Mouse (Mus musculus) urinary bladder, adult 18-20 months (tissue): ENCODE measurements at regions not wholly inside any gene's neighbourhood (a gene's known extent, or its start where the extent isn't known, plus 50 kb on each side); places are given as distances from the start of the nearest gene placed in this dataset.
A peak's percentile ranks its signal among the peaks of the same experiment; 100 is the strongest.

Source experiments
- DNase-seq, 2 experiments: peaks; one replicate each; pipeline ENCODE4 v3.0.0; 2022; ENCODE audit warnings: low spot score in 2 of 2, mixed read lengths in 2 of 2

DNA sequence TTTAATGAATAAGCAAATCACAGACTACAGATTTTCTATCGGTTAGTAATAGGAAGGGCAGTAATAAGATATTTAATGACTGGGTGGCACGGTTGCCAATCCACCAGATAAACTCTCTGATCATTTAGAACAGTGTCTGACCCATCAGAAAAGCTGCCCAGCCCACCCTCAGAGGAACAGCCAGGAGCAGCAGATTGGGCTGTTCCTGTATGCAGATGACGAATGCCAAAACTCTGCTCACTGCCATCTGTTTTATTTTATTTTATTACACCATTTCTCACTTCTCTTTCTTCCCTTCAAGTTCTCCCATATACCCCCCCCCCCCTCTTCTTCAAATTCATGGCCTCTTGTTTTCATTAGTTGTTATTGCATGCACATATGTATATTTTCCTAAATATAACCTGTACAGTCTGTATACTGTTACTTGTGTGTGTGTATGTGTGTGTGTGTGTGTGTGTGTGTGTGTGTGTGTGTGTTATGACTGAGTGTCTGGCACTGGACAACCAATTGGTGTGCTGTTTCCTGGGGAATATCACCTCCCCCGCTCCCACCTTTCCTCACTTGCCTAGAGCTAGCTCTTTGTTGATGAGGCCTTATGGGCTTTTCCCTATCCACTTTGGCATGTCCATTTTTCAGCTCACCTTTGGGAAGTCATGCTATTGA, 260.9 kb downstream of the Olfm4 start:
- no peak for DNase-seq

DNA sequence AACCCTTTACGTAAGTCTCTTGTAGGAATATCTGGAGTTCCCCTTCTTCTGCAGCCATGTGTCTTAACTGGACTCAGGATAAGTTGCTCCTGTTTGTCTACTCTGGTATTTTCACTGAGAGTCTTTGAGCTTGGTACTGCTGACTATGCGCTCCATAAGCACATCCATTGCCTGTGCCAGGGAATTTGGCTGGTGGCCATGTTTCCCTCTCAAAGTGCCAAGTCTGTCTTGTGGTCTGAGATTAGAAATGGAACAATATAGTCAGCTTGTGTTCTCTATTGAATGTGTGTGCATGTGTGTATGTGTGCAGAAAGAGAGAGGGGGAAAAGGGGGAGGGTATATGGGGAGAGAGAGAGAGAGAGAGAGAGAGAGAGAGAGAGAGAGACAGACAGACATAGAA, 263.7 kb downstream of the Olfm4 start:
- no peak for DNase-seq

DNA sequence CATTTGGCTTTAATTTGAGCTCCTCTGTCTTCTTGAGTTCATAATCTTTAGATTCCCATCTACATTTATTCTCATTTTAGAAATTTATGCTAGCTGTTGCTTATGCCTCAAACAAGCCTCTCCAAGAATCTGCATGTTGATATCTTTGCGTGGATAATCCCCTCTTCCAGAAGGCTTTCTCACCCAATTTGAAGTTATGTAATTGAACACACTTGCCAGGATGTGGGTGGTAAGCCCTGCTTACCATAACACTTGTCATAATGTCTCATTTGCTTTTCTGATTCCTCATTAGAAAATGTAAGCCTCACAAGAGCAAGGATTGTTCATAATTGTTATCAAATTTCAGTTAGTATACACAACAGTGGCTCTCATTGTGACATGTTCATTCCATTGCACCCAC, 266.0 kb downstream of the Olfm4 start:
- DNase-seq = no peak

GRCm38 (mm10) chr14:80257086-80257485, 273.2 kb downstream of the Olfm4 start:
- DNase-seq = no peak

GRCm38 (mm10) chr14:80263173-80263572, 279.3 kb downstream of the Olfm4 start:
- DNase-seq = no peak

- no peak for DNase-seq
These were observed 281.2 kb downstream of the Olfm4 start for GRCm38 (mm10) chr14:80265081-80265480.

DNA sequence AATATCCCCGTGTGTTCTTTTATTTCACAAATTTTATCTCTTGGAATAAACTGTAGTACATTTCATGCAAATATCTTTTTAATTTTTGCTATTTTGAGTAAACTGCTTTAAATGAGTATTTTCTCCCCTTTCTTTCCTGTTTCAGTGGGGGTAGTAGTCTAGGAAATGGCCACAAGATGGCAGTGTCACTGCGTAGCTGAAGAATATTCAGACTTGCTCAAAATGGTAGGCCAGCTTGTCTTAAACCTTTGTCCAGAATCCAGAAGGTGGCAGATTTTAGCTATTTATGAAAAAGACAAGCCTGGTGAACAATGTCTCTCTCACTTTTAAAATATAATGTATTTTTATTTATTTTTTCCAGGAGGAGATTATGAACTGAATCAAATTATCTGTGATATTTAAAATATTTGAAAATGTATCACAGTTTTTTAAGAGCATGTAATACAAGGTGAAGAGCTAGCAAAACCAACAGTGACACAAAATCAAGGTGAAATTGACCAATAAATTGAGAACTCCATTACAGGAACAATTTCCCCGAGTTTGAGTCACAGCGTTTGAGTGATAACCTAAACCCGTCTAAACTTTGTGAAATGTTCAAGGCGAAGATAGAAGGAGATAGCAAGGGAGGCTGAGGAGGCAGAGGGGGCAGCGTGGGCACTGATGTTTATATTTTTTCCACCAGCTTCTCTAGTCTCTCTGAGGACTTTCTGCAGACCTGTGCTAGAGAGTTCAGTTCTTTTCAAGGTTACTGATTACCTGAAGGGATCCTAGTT, 285.5 kb downstream of the Olfm4 start:
- peak in 1 of 2 experiments; percentile 13 for DNase-seq

- DNase-seq = no peak
These were observed 286.2 kb downstream of the Olfm4 start for GRCm38 (mm10) chr14:80270063-80270462.

DNA sequence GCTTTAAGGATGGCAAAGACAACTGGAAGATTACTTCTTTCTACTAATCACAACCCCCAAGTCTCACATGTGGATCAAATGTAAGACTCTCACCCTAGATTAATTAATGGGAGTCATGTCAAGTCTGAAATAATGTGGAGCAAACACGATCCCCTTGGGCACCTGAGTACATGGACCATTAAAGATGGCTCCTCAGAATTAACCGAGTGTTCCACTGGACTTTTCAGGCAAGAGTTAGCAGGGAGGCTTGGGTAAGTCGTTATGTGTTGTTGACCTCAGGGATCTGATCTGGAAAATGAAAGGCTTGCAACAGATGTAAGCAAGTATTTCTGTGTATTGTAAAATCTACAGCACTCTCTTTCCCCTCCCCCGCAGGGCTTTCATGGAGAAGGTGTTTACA, 296.3 kb downstream of the Olfm4 start:
- no peak for DNase-seq

DNA sequence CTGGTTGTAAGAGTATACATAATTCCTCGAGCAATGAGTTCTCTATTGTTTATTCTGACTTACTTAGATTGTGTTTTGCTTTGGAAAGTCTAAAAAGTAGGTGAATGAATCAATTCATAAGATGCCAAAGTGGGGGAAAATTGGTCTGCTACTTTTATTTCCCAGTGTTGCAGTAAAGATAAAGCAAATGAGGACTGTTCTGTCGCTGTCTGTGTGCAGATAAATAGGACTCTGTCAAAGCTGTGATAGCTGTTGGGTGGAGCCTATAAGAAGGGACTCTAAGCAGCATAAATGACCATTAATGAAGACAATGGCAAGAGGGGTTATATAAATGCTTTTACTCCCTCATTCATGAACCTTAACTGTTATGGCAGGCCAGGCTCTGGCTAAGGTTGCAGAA, 299.8 kb downstream of the Olfm4 start:
- no peak for DNase-seq

DNA sequence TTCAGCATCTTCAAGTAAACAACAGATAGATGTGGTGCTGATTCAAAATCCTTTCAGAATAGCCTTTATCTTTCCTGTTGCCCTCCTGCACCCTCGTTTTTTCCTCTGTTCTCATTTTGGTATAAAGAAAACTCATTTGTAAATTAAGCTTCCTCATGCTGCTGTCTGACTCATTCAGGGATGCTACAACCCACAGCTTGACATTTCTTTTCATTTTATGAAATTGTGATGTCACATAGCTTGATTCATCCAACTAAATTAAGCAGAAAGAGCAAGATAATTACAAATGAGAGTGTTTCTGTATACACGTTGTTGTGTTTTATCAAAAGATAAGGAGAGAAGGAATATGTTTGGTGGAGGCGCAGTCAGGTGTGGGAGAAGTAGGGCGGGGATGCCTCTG, 307.5 kb downstream of the Olfm4 start:
- no peak for DNase-seq

DNA sequence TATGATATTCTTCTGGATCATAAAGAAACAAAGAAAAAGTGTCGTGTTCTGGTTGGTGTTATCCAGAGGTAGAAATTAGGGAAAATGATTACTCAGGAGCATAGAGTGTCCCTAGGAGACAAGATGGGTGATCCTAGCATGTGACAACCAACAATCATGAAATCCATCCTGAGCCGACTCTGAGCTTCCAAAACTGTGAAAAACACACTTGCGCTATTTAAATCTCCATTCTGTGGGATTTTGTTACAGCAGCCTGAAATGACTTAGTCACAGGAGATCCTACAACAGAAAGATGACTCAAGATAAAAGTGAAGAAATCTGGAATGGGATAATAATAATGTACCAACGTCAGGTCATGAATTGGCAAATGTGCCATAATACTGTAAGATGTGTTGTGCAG, 309.5 kb downstream of the Olfm4 start:
- DNase-seq = no peak

DNA sequence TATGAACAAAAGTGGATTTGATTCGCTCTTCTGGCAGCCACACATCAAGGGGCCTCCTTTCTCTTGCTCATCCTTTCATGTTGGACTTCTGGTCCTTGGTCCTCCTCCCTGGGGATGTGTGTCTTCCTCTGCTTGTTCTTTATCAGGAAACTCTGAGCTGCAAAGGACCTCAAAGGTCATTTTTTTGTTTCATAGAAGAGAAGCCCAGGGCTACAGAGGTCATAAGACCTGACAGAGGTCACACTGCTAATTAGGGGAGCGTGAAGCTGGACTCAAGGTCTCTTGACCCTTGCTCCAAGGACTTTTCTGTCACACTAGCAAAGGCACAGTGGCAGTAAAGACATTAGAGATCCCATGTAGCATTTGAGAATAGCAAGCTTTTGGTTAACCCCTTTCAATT, 345.8 kb downstream of the Olfm4 start:
- no peak for DNase-seq

GRCm38 (mm10) chr14:80362024-80362622, 378.2 kb downstream of the Olfm4 start:
- no peak for DNase-seq

DNA sequence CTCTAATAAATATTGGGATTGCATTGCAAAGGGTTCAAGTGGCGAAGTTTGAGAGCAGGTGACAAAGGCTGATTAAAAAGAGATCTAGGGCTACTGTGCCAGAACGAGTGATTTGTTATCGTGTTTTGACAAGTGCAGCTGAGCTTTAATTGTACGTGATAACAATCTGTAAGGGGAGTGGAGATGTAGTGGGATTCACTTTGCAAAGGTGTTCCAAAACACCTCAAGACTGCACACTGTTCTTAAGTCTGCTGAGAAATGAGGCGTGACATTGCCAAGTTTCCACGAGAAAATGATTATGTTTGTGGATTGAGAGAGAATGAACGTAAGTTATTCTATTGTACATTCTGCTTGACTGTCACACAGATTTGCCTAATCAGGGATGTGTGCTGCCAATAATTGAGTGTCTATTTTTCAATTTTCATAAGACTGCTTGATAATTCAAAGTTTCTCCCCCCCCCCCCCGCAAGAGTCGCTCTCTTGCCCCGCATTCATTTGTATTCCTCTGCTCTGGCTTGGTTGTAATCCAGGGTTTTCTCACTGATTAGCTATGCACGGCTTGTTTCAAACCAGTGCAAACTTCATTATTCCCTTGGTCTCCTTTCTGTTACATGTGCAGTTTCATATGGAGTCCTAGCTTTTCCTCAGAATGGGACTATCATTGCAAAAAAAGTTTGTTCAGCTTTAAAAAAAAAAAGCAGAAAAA, 385.7 kb downstream of the Olfm4 start:
- no peak for DNase-seq

- no peak for DNase-seq
These were observed 390.4 kb downstream of the Olfm4 start for GRCm38 (mm10) chr14:80374290-80374689.

- no peak for DNase-seq
These were observed 393.2 kb downstream of the Olfm4 start for GRCm38 (mm10) chr14:80377064-80377463.

- DNase-seq = no peak
These were observed 407.5 kb downstream of the Olfm4 start for GRCm38 (mm10) chr14:80391418-80391817.

DNA sequence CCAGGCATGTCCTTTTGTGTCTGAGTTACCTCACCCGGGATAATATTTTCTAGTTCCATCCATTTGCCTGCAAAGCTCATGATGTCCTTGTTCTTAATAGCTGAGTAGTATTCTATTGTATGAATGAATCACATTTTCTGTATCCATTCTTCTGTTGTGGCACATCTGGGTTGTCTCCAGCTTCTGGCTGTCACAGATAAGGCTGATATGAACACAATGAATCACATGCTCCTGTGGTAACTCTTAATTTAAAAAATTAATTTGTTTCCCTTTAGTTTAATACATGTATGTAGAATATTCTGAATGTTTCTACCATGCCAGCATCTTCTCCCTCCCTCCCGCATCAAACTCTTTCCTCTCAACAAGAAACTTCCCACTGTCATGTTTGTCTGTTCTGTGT, 424.4 kb downstream of the Olfm4 start:
- no peak for DNase-seq

DNA sequence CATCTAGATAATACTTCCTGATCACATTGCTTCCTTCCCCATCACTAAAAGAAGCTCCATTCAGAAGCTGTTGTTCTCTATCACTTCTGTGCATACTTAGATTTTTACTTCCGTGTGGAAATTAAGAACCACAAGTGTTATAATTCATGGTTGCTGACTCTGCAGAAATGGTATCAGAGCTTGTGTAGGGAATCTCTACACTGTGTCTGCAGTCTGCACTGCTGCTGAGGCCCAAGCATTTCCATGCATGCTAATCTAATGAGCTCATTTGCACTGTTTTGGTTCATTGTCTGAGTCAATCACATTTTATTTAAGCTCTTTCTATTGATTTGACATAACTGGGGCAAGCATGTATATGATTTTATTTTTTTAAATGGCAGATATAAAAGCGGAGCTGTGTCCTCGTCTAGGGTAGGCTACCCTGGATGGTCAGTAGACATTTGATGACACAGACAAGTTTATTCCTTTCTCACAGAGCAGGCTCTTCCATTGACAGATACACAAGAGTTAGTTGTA, 435.0 kb downstream of the Olfm4 start:
- no peak for DNase-seq

GRCm38 (mm10) chr14:80443820-80444219, 459.9 kb downstream of the Olfm4 start:
- no peak for DNase-seq

GRCm38 (mm10) chr14:80471470-80471869, 487.6 kb downstream of the Olfm4 start:
- no peak for DNase-seq
